Mouse (Mus musculus) heart, embryonic 16.5 days (tissue): ENCODE results near the gene Ctcf. TPM values are rescaled to one million over a fixed set of nuclear protein-coding genes. Genes with fewer than 3 reads are reported as not detected.

Experiments used
- ATAC-seq: fragments of 200-750 bp; cut with Nextera tagmentation; replicated peaks from 2 replicates; pipeline ENCODE4 v1.8.0; 2017; ENCODE audit warnings: moderate number of reproducible peaks; ENCODE audit not compliant: insufficient read depth, low FRiP score; ENCODE audit errors: extremely low read depth
- H3K27ac ChIP-seq: fragments of 300-500 bp; sonication (generic); 2 replicates; pipeline ENCODE4 v1.5.1; 2014; ENCODE audit warnings: mild to moderate bottlenecking, low read length, control low read depth, moderate library complexity
- H3K27me3 ChIP-seq: fragments of 300-500 bp; sonication (generic); 2 replicates; pipeline ENCODE4 v1.6.1; 2014; ENCODE audit warnings: low read length, mixed read lengths; ENCODE audit not compliant: control insufficient read depth, insufficient read depth
- H3K36me3 ChIP-seq: fragments of 300-500 bp; sonication (generic); 2 replicates; pipeline ENCODE4 v1.6.1; 2014; ENCODE audit not compliant: control insufficient read depth, insufficient read depth
- H3K4me1 ChIP-seq: fragments of 300-500 bp; sonication (generic); 2 replicates; pipeline ENCODE4 v1.6.1; 2014; ENCODE audit warnings: low read length, mixed read lengths; ENCODE audit not compliant: control insufficient read depth, insufficient read depth
- H3K4me2 ChIP-seq: fragments of 300-500 bp; sonication (generic); 2 replicates; pipeline ENCODE4 v1.6.1; 2014; ENCODE audit warnings: low read depth, mild to moderate bottlenecking, control low read depth, low read length
- H3K4me3 ChIP-seq: fragments of 300-500 bp; sonication (generic); 2 replicates; pipeline ENCODE4 v1.5.1; 2014; ENCODE audit warnings: mild to moderate bottlenecking, control low read depth, low read length
- H3K9ac ChIP-seq: fragments of 300-500 bp; sonication (generic); 2 replicates; pipeline ENCODE4 v1.6.1; 2014; ENCODE audit warnings: low read length, control low read depth
- H3K9me3 ChIP-seq: fragments of 300-500 bp; sonication (generic); replicated peaks from 2 replicates; pipeline ENCODE4 v1.6.1; 2016; ENCODE audit warnings: low read length; ENCODE audit not compliant: control insufficient read depth
- WGBS: fragments of 180-500 bp; shearing (Covaris S2); extraction: QIAGEN DNeasy Blood & Tissue Kit; methylation state at CpG from one replicate; pipeline ENCODE4 v1.1.7; 2014; 5-methylcytosine and 5-hydroxymethylcytosine counted together
- microRNA counts: library from miRNA; unstranded; fragments of <30 nt; microRNA quantifications from one replicate; lab custom pipeline; 2016
- microRNA-seq: library from miRNA; unstranded; fragments of <30 nt; microRNA quantifications from one replicate; pipeline ENCODE4, GENCODE M21; 2017
- polyA plus RNA-seq: library from polyadenylated mRNA; unstranded; fragments of >200 nt; fragmentation: Nextera tagmentation; extraction: Ambion mirVana; gene quantifications from 2 replicates; pipeline ENCODE4 v1.2.1, GENCODE M21; 2015

Ctcf gene
- polyA plus RNA-seq, 1 experiment from 2014 or later, result 80.0 TPM

- no peak overlapping the region; the same call in 1 of the 2 replicates for H3K4me2 ChIP-seq
- H3K36me3 ChIP-seq, result 0 out of 2 replicates have a peak, but pooled peaks cover 2% of the 10 kb centered on the region
- peak overlapping the region; percentile 41 for H3K27ac ChIP-seq
- no peaks in the 10 kb centered on the region for H3K4me1 ChIP-seq
- peak; percentile 89 for ATAC-seq
- H3K27me3 ChIP-seq, result no peaks in the 10 kb centered on the region
- no peak overlapping the region for H3K9ac ChIP-seq
- H3K4me3 ChIP-seq, result no peak overlapping the region
- WGBS, result 70% methylated on average over 18 of the region's 18 CpGs
- no peaks in the 10 kb centered on the region for H3K9me3 ChIP-seq
Measured at GRCm38 (mm10) chr8:105727397-105728124, 91.2 kb downstream of the Ctcf start.

GRCm38 (mm10) chr8:105732186-105732585 lies 95.8 kb downstream of the Ctcf start:
- Histone ChIP-seq H3K9me3 (no peaks in the 10 kb centered on the region), H3K36me3 (no peaks in the 10 kb centered on the region), H3K27ac (no peak overlapping the region), H3K4me1 (no peaks in the 10 kb centered on the region), H3K9ac (no peak overlapping the region), H3K27me3 (no peaks in the 10 kb centered on the region), H3K4me3 (no peak overlapping the region), H3K4me2 (no peak overlapping the region)
- no peak for ATAC-seq
- WGBS, result 88% methylated on average over 5 of the region's 5 CpGs

MicroRNAs encoded within 50 kb of the gene (microRNA counts, 519-probe panel; counts per million panel counts)
- 2,512 counts per million, percentile 60 among the panel's probes with 10 or more counts for microRNA mmu-miR-1966 (lab: Ali Mortazavi, UCI)

Small RNA genes within 50 kb of the gene (microRNA-seq; reads per million reads assigned to microRNA genes)
- gene Mir1966, result not detected

Other genes with a start within 250 kb of the Ctcf start
- gene Kctd19, start 223.1 kb upstream of the Ctcf start, polyA plus RNA-seq, result 0.07 TPM in 1 of 2 replicates, not detected in the other
- gene Lrrc36, start 223.0 kb upstream of the Ctcf start, polyA plus RNA-seq, result 0.37 and 0.54 TPM in 2 replicates
- 38.7 and 40.0 TPM in 2 replicates for gene Tppp3, start 165.0 kb upstream of the Ctcf start, polyA plus RNA-seq
- gene Zdhhc1, start 139.7 kb upstream of the Ctcf start, polyA plus RNA-seq, result 26.3 and 31.3 TPM in 2 replicates
- gene Hsd11b2, start 117.8 kb upstream of the Ctcf start, polyA plus RNA-seq, result 0.24 and 0.25 TPM in 2 replicates
- gene Atp6v0d1, start 70.5 kb upstream of the Ctcf start, polyA plus RNA-seq, result 62.4 and 63.7 TPM in 2 replicates
- 34.0 and 36.2 TPM in 2 replicates for gene Ripor1, start 31.3 kb upstream of the Ctcf start, polyA plus RNA-seq
- gene Agrp, start 825 bp downstream of the Ctcf start, polyA plus RNA-seq, result 0.71 TPM in 1 of 2 replicates, not detected in the other
- 1.4 and 3.0 TPM in 2 replicates for gene Carmil2, start 49.7 kb downstream of the Ctcf start, polyA plus RNA-seq
- gene Acd, start 64.5 kb downstream of the Ctcf start, polyA plus RNA-seq, result 36.4 and 41.7 TPM in 2 replicates
- gene Pard6a, start 64.6 kb downstream of the Ctcf start, polyA plus RNA-seq, result 13.6 and 17.5 TPM in 2 replicates
- gene 4933405L10Rik, start 71.1 kb downstream of the Ctcf start, polyA plus RNA-seq, result 0.16 TPM in 1 of 2 replicates, not detected in the other
- 13.1 and 13.6 TPM in 2 replicates for gene Enkd1, start 71.6 kb downstream of the Ctcf start, polyA plus RNA-seq
- gene Gfod2, start 122.1 kb downstream of the Ctcf start, polyA plus RNA-seq, result 7.5 and 12.0 TPM in 2 replicates
- 8.3 and 9.2 TPM in 2 replicates for gene Ranbp10, start 190.8 kb downstream of the Ctcf start, polyA plus RNA-seq
- 0.43 and 0.64 TPM in 2 replicates for gene Tsnaxip1, start 191.2 kb downstream of the Ctcf start, polyA plus RNA-seq
- 34.0 and 35.6 TPM in 2 replicates for gene Cenpt, start 216.7 kb downstream of the Ctcf start, polyA plus RNA-seq
- gene Thap11, start 218.6 kb downstream of the Ctcf start, polyA plus RNA-seq, result 49.0 and 50.9 TPM in 2 replicates
- gene Nutf2, start 224.0 kb downstream of the Ctcf start, polyA plus RNA-seq, result 132 and 194 TPM in 2 replicates
- gene Edc4, start 244.3 kb downstream of the Ctcf start, polyA plus RNA-seq, result 32.6 and 33.7 TPM in 2 replicates